Mouse (Mus musculus) bone marrow, adult 2 months (tissue): ENCODE data around the gene Rapgefl1.
A peak's percentile ranks its signal among the peaks of the same experiment; 100 is the strongest.

Experiments used
- CTCF ChIP-seq: fragments of 200-500 bp; IDR thresholded peaks from 2 replicates; pipeline ENCODE4 v1.5.1; 2011; ENCODE audit warnings: low read length, control low read depth; ENCODE audit not compliant: control insufficient read depth, insufficient read depth
- POLR2A ChIP-seq: fragments of 200-500 bp; IDR thresholded peaks from 2 replicates; pipeline ENCODE4 v1.6.1; 2011; ENCODE audit warnings: low read depth, mild to moderate bottlenecking, control low read depth, low read length, borderline replicate concordance; ENCODE audit not compliant: control insufficient read depth

GRCm38 (mm10) chr11:98836651-98837141 lies at the start of gene Rapgefl1:
- TF ChIP-seq POLR2A (peak; percentile 30; the same call in 1 of the 2 replicates), CTCF (no peak)
